In genomic region chr2:8296001-8296400, GRCm38 (mm10) we compare ENCODE assay signal across 17 mouse cellular contexts.
DNase-seq lines count a peak whose midpoint lies in the region; TF ChIP-seq lines count a peak whose summit lies in the region.
"Had no signal": no experiment of that assay in that cellular context is flagged by ENCODE, and none has a peak within 500 bp of the region (broad histone marks: within the 10 kb centered on the region; RNA-seq: fewer than 3 reads in every experiment).

No protein-coding gene starts in this region.

- DNase-seq in left cerebral cortex, adult 2 months (ENCODE audit: extremely low spot score in 1 of 2, low spot score in 2 of 2): no peak
- no peak for DNase-seq in left cerebral cortex, adult 9 months (ENCODE audit: low spot score in 2 of 2)
- peak; percentile 56 for DNase-seq in brain, adult 2 months (ENCODE audit: low read depth, low spot score)
- DNase-seq in telencephalon, adult 2 months (ENCODE audit: low read depth, low spot score): peak; percentile 34
- no peak for DNase-seq in cerebellum, postnatal 36 days
- DNase-seq in natural killer cell, adult 2 months (ENCODE audit: low spot score in 2 of 2): no peak
- DNase-seq: adrenal gland, adult 2 months; adrenal gland, adult 8-10 months; adrenal gland, postnatal 10 days; adrenal gland, postnatal 14 days; adrenal gland, postnatal 25 days; adrenal gland, postnatal 36 days; B cell, adult 2 months; cerebellum, adult 11 months; cerebellum, adult 11-12 months; cerebellum, adult 18-20 months; cerebellum, adult 2 months had no signal

- H3K27ac ChIP-seq in left cerebral cortex, adult 2 months: peak overlapping the region; percentile 76

- no peak overlapping the region for H3K4me3 ChIP-seq in left cerebral cortex, adult 2 months

- intact Hi-C loops in left cerebral cortex, adult 2 months (cut with DNase I): no loop called here

- TF ChIP-seq CTCF in left cerebral cortex, adult 2 months (IDR thresholded peaks at IDR 0.05): no peak

Comparison
In these comparisons a context has a peak if more than half of its experiments do, and no peak if none do; other contexts are left out.
1. DNase-seq: peak in brain, adult 2 months (single experiment) and telencephalon, adult 2 months (single experiment); none in left cerebral cortex, adult 2 months (0 of 2), left cerebral cortex, adult 9 months (0 of 2), cerebellum, postnatal 36 days (0 of 2) and natural killer cell, adult 2 months (0 of 2).